Mouse (Mus musculus): Measurements from ENCODE around the gene AI481877. TPM values are rescaled to one million over a fixed set of nuclear protein-coding genes. Genes with fewer than 3 reads are reported as not detected.

Gene AI481877
- polyA plus RNA-seq, 1 experiment: not detected

DNA sequence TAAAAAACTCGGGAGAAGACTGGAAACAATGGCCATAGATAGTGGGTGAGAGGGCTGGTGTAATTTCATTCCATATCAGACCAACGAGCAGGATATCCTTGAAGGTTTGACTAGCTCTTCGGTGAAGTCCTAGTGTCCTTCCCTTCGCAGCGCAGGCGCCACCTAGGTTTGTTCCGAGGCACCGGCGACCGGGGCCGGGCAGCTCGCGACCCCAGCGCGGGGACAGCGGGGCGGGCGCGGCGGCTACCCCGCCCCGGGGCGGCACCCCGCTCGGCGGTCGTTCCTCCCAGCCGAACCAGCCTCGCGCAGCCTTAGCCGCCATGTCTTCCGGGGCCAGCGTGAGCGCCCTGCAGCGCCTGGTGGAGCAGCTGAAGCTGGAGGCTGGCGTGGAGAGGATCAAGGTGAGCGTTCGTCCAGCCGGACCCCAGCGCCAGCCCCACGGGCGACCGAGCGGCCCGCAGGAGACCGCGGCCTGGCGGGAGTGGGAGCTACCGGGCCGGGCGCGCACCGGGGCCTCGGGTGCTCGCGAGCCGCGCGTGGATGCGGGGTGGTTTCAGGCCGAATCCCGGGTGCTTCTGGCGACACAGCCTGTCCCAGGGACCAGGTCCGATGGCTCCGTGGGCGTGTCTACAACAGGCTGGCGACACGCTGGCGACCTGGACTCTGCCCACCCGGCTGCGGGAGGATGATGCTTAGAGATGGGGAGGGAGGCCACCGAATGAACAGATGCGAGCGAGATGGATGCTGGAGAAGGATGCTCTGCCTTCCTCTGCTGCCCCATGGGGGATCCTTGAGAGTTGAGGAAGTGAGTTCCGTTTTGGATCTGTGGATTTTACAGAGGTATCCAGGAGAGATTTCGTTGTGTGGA is 103.6 kb downstream of the AI481877 start, which contains the start of gene Gng10:
Gene Gng10, plus strand, starts transcription at position 171 of the 868 bp plus-strand sequence.
- TF ChIP-seq CTCF (conservative IDR thresholded peaks at IDR 0.05; ENCODE audit: insufficient read depth, insufficient read length, low read depth, low read length): no peak
- no peak for TF ChIP-seq POLR2A (IDR thresholded peaks at IDR 0.05; ENCODE audit: low read depth, low read length)
- Histone ChIP-seq H3K36me3 (ENCODE audit: control insufficient read depth, insufficient read depth, low read length) (no peaks in the 10 kb centered on the region), H3K4me1 (ENCODE audit: control insufficient read depth, insufficient read depth, low read length) (no peaks in the 10 kb centered on the region), H3K27me3 (replicated peaks; ENCODE audit: control insufficient read depth, insufficient read depth, low read length) (no peaks in the 10 kb centered on the region), H3K4me3 (ENCODE audit: insufficient read depth, low read depth, low read length) (peak within 1 kb of the TSS; percentile 59), H3K27ac (ENCODE audit: insufficient read depth, low read depth, low read length) (no peak within 1 kb of the TSS)
- peak; percentile 64 for DNase-seq
- 14% methylated on average over 76 of the region's 76 CpGs for WGBS

DNA sequence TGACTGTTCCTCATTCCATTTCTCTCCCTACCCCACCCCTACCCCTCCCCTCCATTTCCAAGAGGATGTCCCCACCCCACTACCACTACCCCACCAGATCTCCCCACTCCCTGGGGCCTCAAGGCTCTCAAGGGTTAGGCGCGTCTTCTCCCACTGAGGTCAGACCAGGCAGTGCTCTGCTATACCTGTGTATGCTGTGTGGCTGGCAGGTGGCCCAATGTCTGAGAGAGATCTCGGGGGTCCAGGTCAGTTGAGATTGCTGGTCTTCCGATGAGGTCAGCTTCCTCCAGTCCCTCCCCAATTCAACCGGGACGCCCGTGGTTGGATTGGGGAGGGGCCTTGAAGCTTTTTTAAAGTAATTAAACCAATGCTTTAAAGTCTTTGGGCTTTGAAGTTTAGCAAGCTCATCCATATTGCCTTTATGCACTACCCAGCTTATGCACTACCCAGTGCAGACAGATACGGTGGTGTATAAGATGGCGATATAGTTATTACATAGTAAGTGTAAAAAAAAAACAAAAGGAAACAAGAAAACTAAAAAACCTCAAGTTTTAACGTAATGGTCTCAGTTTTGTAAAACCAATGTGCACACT is 104.4 kb downstream of the AI481877 start:
- no peaks in the 10 kb centered on the region for H3K27me3 ChIP-seq (replicated peaks; ENCODE audit: control insufficient read depth, insufficient read depth, low read length)
- no peak for DNase-seq
- TF ChIP-seq CTCF (conservative IDR thresholded peaks at IDR 0.05; ENCODE audit: insufficient read depth, insufficient read length, low read depth, low read length): no peak
- TF ChIP-seq POLR2A (IDR thresholded peaks at IDR 0.05; ENCODE audit: low read depth, low read length): no peak
- no peaks in the 10 kb centered on the region for H3K36me3 ChIP-seq (ENCODE audit: control insufficient read depth, insufficient read depth, low read length)
- no peaks in the 10 kb centered on the region for H3K4me1 ChIP-seq (ENCODE audit: control insufficient read depth, insufficient read depth, low read length)
- H3K27ac ChIP-seq (ENCODE audit: insufficient read depth, low read depth, low read length): no peak overlapping the region
- 75% methylated on average over 10 of the region's 10 CpGs for WGBS
- H3K4me3 ChIP-seq (ENCODE audit: insufficient read depth, low read depth, low read length): no peak overlapping the region

DNA sequence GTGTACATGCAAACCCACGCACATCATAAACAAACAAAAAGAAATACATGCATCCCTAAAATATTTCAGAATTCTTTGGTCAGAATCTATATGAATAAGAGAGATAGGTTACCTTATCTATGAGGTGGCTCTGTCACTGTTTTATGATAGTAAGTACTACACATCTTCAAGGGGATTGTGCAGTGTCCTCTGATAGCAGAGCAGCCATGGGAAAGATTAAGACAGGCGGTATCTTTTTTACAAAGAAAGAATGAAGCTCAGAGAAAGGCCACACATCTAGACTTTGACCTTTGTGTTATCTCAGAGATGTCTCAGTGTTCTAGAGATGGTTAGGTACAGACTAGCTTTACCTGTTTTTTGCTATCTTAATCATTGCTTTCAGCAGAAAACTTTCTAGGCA is 121.9 kb downstream of the AI481877 start:
- H3K27me3 ChIP-seq (replicated peaks; ENCODE audit: control insufficient read depth, insufficient read depth, low read length): no peaks in the 10 kb centered on the region
- TF ChIP-seq CTCF (conservative IDR thresholded peaks at IDR 0.05; ENCODE audit: insufficient read depth, insufficient read length, low read depth, low read length): no peak
- TF ChIP-seq POLR2A (IDR thresholded peaks at IDR 0.05; ENCODE audit: low read depth, low read length): no peak

DNA sequence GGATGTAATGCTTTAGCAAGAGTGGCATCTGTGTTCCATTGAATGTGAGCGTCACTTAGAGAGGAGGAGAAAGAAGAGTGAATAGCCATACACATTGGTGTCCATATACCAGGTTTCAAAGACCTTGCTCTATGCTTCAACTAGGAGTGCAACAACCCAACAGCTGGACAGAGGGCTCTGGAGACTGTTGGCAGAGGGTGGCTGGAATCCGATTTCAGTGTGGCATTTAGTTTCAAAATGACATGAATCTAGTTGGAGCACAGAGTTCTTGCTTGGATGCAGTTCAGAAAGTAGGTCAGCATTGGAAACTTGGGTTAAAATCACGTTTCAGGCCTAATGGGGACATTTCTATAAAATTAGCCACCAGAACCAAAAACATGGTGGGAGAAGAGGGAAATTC is 123.6 kb downstream of the AI481877 start:
- 75% methylated on average over 3 of the region's 3 CpGs for WGBS
- DNase-seq: no peak
- no peak for TF ChIP-seq CTCF (conservative IDR thresholded peaks at IDR 0.05; ENCODE audit: insufficient read depth, insufficient read length, low read depth, low read length)
- TF ChIP-seq POLR2A (IDR thresholded peaks at IDR 0.05; ENCODE audit: low read depth, low read length): no peak
- Histone ChIP-seq H3K4me1 (ENCODE audit: control insufficient read depth, insufficient read depth, low read length) (no peaks in the 10 kb centered on the region), H3K27me3 (replicated peaks; ENCODE audit: control insufficient read depth, insufficient read depth, low read length) (no peaks in the 10 kb centered on the region), H3K27ac (ENCODE audit: insufficient read depth, low read depth, low read length) (no peak overlapping the region), H3K4me3 (ENCODE audit: insufficient read depth, low read depth, low read length) (no peak overlapping the region), H3K36me3 (ENCODE audit: control insufficient read depth, insufficient read depth, low read length) (no peaks in the 10 kb centered on the region; the same call in 1 of the 2 replicates)

More for the DNA sequence above, 121.9 kb downstream of the AI481877 start:
- no peak overlapping the region for H3K27ac ChIP-seq (ENCODE audit: insufficient read depth, low read depth, low read length)
- no peak overlapping the region for H3K4me3 ChIP-seq (ENCODE audit: insufficient read depth, low read depth, low read length)
- DNase-seq: no peak
- H3K4me1 ChIP-seq (ENCODE audit: control insufficient read depth, insufficient read depth, low read length): no peaks in the 10 kb centered on the region
- WGBS: 87% methylated on average over 2 of the region's 2 CpGs
- H3K36me3 ChIP-seq (ENCODE audit: control insufficient read depth, insufficient read depth, low read length): peaks cover 2% of the 10 kb centered on the region

DNA sequence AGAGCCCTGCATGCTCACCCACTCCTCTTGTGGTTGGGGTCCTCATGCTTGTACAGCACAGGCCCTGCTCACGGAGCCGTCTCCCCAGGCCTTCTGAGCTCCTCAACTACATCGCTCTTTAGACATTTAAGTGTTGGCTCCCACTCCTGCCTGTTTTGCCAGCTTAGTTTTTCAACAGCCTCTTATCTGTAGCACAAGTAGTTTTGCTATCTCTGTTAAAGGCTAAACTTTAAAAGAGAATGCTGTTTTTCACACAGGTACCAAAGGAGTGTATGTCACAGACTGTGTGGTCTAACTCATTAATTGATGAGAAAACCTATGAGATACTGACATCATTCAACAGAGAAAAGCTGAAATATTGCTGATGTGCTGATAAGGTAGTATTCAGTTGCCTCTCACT is 127.3 kb downstream of the AI481877 start:
- H3K4me1 ChIP-seq (ENCODE audit: control insufficient read depth, insufficient read depth, low read length): no peaks in the 10 kb centered on the region
- H3K27ac ChIP-seq (ENCODE audit: insufficient read depth, low read depth, low read length): no peak overlapping the region
- no peak for TF ChIP-seq POLR2A (IDR thresholded peaks at IDR 0.05; ENCODE audit: low read depth, low read length)
- TF ChIP-seq CTCF (conservative IDR thresholded peaks at IDR 0.05; ENCODE audit: insufficient read depth, insufficient read length, low read depth, low read length): no peak
- no peaks in the 10 kb centered on the region for H3K36me3 ChIP-seq (ENCODE audit: control insufficient read depth, insufficient read depth, low read length)
- no peak overlapping the region for H3K4me3 ChIP-seq (ENCODE audit: insufficient read depth, low read depth, low read length)
- no peaks in the 10 kb centered on the region for H3K27me3 ChIP-seq (replicated peaks; ENCODE audit: control insufficient read depth, insufficient read depth, low read length)
- 77% methylated on average over 3 of the region's 3 CpGs for WGBS
- no peak for DNase-seq

DNA sequence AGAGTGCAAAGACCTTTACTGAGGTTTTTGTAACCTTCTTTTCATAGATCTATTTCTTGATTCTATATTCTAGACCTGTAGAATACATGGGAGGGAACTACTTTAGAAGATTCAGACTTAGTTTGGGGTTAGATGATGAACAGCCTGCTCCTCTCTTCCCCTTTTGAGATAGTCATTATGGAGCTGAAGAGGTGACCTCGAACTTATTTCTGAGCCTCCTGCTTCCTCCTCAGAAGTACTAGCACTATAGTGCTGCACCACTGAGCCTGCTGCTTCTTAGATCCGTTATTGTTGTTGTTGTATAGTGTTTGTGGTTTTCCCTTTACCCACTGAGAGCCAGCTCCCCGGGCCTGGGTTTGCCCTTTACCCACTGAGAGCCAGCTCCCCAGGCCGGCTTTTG is 129.1 kb downstream of the AI481877 start:
- WGBS: 74% methylated on average over 4 of the region's 4 CpGs
- DNase-seq: no peak
- no peaks in the 10 kb centered on the region for H3K36me3 ChIP-seq (ENCODE audit: control insufficient read depth, insufficient read depth, low read length)
- TF ChIP-seq CTCF (conservative IDR thresholded peaks at IDR 0.05; ENCODE audit: insufficient read depth, insufficient read length, low read depth, low read length) (no peak), POLR2A (IDR thresholded peaks at IDR 0.05; ENCODE audit: low read depth, low read length) (no peak)
- H3K4me3 ChIP-seq (ENCODE audit: insufficient read depth, low read depth, low read length): no peak overlapping the region
- no peaks in the 10 kb centered on the region for H3K27me3 ChIP-seq (replicated peaks; ENCODE audit: control insufficient read depth, insufficient read depth, low read length)
- H3K27ac ChIP-seq (ENCODE audit: insufficient read depth, low read depth, low read length): no peak overlapping the region
- H3K4me1 ChIP-seq (ENCODE audit: control insufficient read depth, insufficient read depth, low read length): peaks cover under 1% of the 10 kb centered on the region; the same call in 1 of the 2 replicates

DNA sequence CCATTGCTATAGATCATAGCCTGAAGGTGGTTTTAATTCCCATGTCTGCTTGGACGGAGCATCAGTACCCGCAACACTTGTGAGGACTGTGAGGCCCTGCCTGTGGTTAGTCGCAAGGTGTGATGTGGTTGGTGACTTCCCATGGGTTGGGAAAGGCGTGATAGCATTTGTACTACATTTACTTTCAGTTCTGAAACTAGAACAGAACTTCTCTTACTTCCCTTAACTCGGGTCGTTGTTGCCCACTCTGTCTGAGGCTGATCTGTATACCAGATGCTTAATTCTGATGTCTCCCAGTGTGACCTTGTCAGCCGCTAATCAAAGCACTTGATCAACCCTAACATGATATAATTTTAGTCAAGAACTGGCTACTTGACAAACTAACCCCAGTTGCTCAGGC is 129.6 kb downstream of the AI481877 start:
- Histone ChIP-seq H3K27ac (ENCODE audit: insufficient read depth, low read depth, low read length) (no peak overlapping the region), H3K4me1 (ENCODE audit: control insufficient read depth, insufficient read depth, low read length) (peaks cover 5% of the 10 kb centered on the region), H3K4me3 (ENCODE audit: insufficient read depth, low read depth, low read length) (no peak overlapping the region), H3K36me3 (ENCODE audit: control insufficient read depth, insufficient read depth, low read length) (no peaks in the 10 kb centered on the region), H3K27me3 (replicated peaks; ENCODE audit: control insufficient read depth, insufficient read depth, low read length) (no peaks in the 10 kb centered on the region)
- no peak for DNase-seq
- 92% methylated on average over 7 of the region's 7 CpGs for WGBS
- TF ChIP-seq CTCF (conservative IDR thresholded peaks at IDR 0.05; ENCODE audit: insufficient read depth, insufficient read length, low read depth, low read length): no peak
- TF ChIP-seq POLR2A (IDR thresholded peaks at IDR 0.05; ENCODE audit: low read depth, low read length): no peak
